In the genomic region with DNA sequence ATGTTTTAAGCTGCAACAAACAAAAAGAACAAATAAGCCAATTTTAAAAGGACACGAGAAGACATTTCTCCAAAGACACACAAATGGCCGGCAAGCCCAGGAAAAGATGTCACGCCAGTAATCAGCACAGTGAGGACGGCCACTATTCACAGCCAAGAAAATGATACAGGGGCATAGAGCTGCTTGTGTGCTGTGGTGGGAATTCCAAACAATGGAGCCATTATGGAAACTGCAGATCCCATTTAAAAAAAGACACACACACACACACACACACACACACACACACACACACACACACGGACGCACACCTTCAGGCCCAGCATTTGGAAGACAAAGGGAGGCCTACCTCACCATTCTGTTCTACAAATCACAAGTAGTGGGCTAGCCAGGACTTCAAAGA, we compare ENCODE assay signal across 13 mouse cellular contexts.
A peak's percentile ranks its signal among the peaks of the same experiment; 100 is the strongest.
DNase-seq lines count a peak whose midpoint lies in the region; ATAC-seq and TF ChIP-seq lines count a peak whose summit lies in the region.
"Had no signal": no experiment of that assay in that cellular context is flagged by ENCODE, and none has a peak within 500 bp of the region (broad histone marks: within the 10 kb centered on the region; RNA-seq: fewer than 3 reads in every experiment).

No protein-coding gene starts in this region.

- H3K4me1 ChIP-seq in ES-Bruce4 (ENCODE audit: control insufficient read depth, insufficient read depth, low read length): peaks cover 3% of the 10 kb centered on the region
- peaks cover 36% of the 10 kb centered on the region for H3K4me1 ChIP-seq in forebrain, embryonic 15.5 days
- peaks cover 16% of the 10 kb centered on the region for H3K4me1 ChIP-seq in midbrain, embryonic 11.5 days (ENCODE audit: control insufficient read depth, insufficient read depth, low read length)

- 41% methylated on average over 6 of the region's 6 CpGs for WGBS in forebrain, embryonic 15.5 days
- WGBS in midbrain, embryonic 11.5 days: 60% methylated on average over 6 of the region's 6 CpGs

- no peak overlapping the region for H3K27ac ChIP-seq in ES-Bruce4 (ENCODE audit: insufficient read depth, low read length)
- H3K27ac ChIP-seq in forebrain, embryonic 15.5 days (replicated peaks): peak overlapping the region; percentile 52; the same call in 1 of the 2 replicates
- H3K27ac ChIP-seq in midbrain, embryonic 11.5 days (ENCODE audit: low read depth, low read length): peak overlapping the region; percentile 37; the same call in 1 of the 2 replicates
- H3K27ac ChIP-seq: intestine, embryonic 15.5 days; liver, embryonic 14.5 days had no signal

- TF ChIP-seq EP300 in ES-Bruce4 (IDR thresholded peaks at IDR 0.05; ENCODE audit: insufficient read depth, low read depth, low read length): peak; percentile 62; the same call in 1 of the 2 replicates

- peak; percentile 28 for DNase-seq in ES-CJ7 (ENCODE audit: low read depth, low spot score)
- no peak for DNase-seq in midbrain, embryonic 11.5 days (ENCODE audit: low spot score, missing footprints)
- no peak for DNase-seq in spleen, postnatal 36 days (ENCODE audit: low spot score in 2 of 2)
- DNase-seq in lung, postnatal 4 days: no peak
- no peak for DNase-seq in frontal cortex, adult 2 months (ENCODE audit: extremely low spot score in 1 of 2, low spot score in 1 of 2)
- DNase-seq: cerebellum, postnatal 10 days; kidney, postnatal 25 days had no signal

- TF ChIP-seq POLR2A in ES-Bruce4 (IDR thresholded peaks at IDR 0.05; ENCODE audit: insufficient read depth, low read length): no peak

- H3K36me3 ChIP-seq in ES-Bruce4 (ENCODE audit: control insufficient read depth, insufficient read depth, low read length, poor library complexity, severe bottlenecking): no peaks in the 10 kb centered on the region
- no peaks in the 10 kb centered on the region for H3K36me3 ChIP-seq in forebrain, embryonic 15.5 days
- H3K36me3 ChIP-seq in midbrain, embryonic 11.5 days (ENCODE audit: control insufficient read depth, insufficient read depth, low read length): no peaks in the 10 kb centered on the region

- no peak for ATAC-seq in forebrain, embryonic 15.5 days (replicated peaks)
- no peak for ATAC-seq in midbrain, embryonic 11.5 days (ENCODE audit: low FRiP score)
- ATAC-seq in megakaryocyte, adult 5-6 weeks (ENCODE audit: poor library complexity, severe bottlenecking): no peak
- ATAC-seq: intestine, embryonic 15.5 days had no signal

- no peaks in the 10 kb centered on the region for H3K9me3 ChIP-seq in ES-Bruce4 (replicated peaks; ENCODE audit: control insufficient read depth, insufficient read depth, low read length, poor library complexity, severe bottlenecking)
- no peaks in the 10 kb centered on the region for H3K9me3 ChIP-seq in forebrain, embryonic 15.5 days
- H3K9me3 ChIP-seq in midbrain, embryonic 11.5 days (ENCODE audit: control insufficient read depth, low read length): no peaks in the 10 kb centered on the region
- H3K9me3 ChIP-seq: intestine, embryonic 15.5 days; megakaryocyte, embryonic 14.5 days had no signal

- no peaks in the 10 kb centered on the region for H3K27me3 ChIP-seq in ES-Bruce4 (ENCODE audit: control insufficient read depth, insufficient read depth, low read length, poor library complexity, severe bottlenecking)
- no peaks in the 10 kb centered on the region for H3K27me3 ChIP-seq in forebrain, embryonic 15.5 days
- no peaks in the 10 kb centered on the region for H3K27me3 ChIP-seq in midbrain, embryonic 11.5 days (ENCODE audit: control insufficient read depth, insufficient read depth, low read length)
- H3K27me3 ChIP-seq: intestine, embryonic 15.5 days had no signal

- TF ChIP-seq CTCF in ES-Bruce4 (IDR thresholded peaks at IDR 0.05; ENCODE audit: low read depth, low read length): no peak

- H3K4me3 ChIP-seq in ES-Bruce4 (ENCODE audit: low read depth, low read length): no peak overlapping the region
- 0 out of 2 replicates have a peak overlapping the region, but pooled peaks have one; percentile 1 for H3K4me3 ChIP-seq in forebrain, embryonic 15.5 days
- H3K4me3 ChIP-seq in midbrain, embryonic 11.5 days (ENCODE audit: low read depth, low read length): no peak overlapping the region
- H3K4me3 ChIP-seq: intestine, embryonic 15.5 days; megakaryocyte, embryonic 14.5 days had no signal

- peak overlapping the region; percentile 20 for H3K4me2 ChIP-seq in forebrain, embryonic 15.5 days (replicated peaks)
- peak overlapping the region; percentile 46; the same call in 1 of the 2 replicates for H3K4me2 ChIP-seq in midbrain, embryonic 11.5 days

- H3K9ac ChIP-seq in ES-Bruce4 (ENCODE audit: low read depth, poor library complexity, severe bottlenecking): no peak overlapping the region
- H3K9ac ChIP-seq in forebrain, embryonic 15.5 days (replicated peaks): peak overlapping the region; percentile 28
- peak overlapping the region; percentile 34; the same call in 1 of the 2 replicates for H3K9ac ChIP-seq in midbrain, embryonic 11.5 days (ENCODE audit: low read length)
- H3K9ac ChIP-seq: intestine, embryonic 15.5 days; liver, embryonic 14.5 days had no signal
